Mouse (Mus musculus) midbrain, embryonic 15.5 days (tissue): ENCODE data around the gene Tmem165. TPM values are rescaled to one million over a fixed set of nuclear protein-coding genes. Genes with fewer than 3 reads are reported as not detected.

Experiments used
- ATAC-seq: fragments of 200-750 bp; cut with Nextera tagmentation; replicated peaks from 2 replicates; pipeline ENCODE4 v1.8.0; 2017; ENCODE audit warnings: moderate TSS enrichment
- H3K27ac ChIP-seq: fragments of 300-500 bp; sonication (generic); 2 replicates; pipeline ENCODE4 v1.5.1; 2015; ENCODE audit warnings: mild to moderate bottlenecking, inconsistent platforms
- H3K27me3 ChIP-seq: fragments of 300-500 bp; sonication (generic); replicated peaks from 2 replicates; pipeline ENCODE4 v1.6.1; 2015; ENCODE audit warnings: inconsistent platforms
- H3K36me3 ChIP-seq: fragments of 300-500 bp; sonication (generic); replicated peaks from 2 replicates; pipeline ENCODE4 v1.6.1; 2015; ENCODE audit warnings: inconsistent platforms
- H3K4me1 ChIP-seq: fragments of 300-500 bp; sonication (generic); 2 replicates; pipeline ENCODE4 v1.6.1; 2015; ENCODE audit warnings: inconsistent platforms
- H3K4me2 ChIP-seq: fragments of 300-500 bp; sonication (generic); 2 replicates; pipeline ENCODE4 v1.6.1; 2015; ENCODE audit warnings: inconsistent platforms, mild to moderate bottlenecking, moderate library complexity
- H3K4me3 ChIP-seq: fragments of 300-500 bp; sonication (generic); 2 replicates; pipeline ENCODE4 v1.5.1; 2015; ENCODE audit warnings: mild to moderate bottlenecking, inconsistent platforms
- H3K9ac ChIP-seq: fragments of 300-500 bp; sonication (generic); 2 replicates; pipeline ENCODE4 v1.6.1; 2015; ENCODE audit warnings: mild to moderate bottlenecking, inconsistent platforms
- H3K9me3 ChIP-seq: fragments of 300-500 bp; sonication (generic); 2 replicates; pipeline ENCODE4 v1.6.1; 2016; ENCODE audit warnings: inconsistent platforms
- WGBS: fragments of 180-500 bp; shearing (Covaris S2); methylation state at CpG from one replicate; pipeline ENCODE4 v1.1.7; 2015; ENCODE audit warnings: mixed read lengths; 5-methylcytosine and 5-hydroxymethylcytosine counted together
- polyA plus RNA-seq: library from polyadenylated mRNA; unstranded; fragments of >200 nt; fragmentation: Nextera tagmentation; extraction: Ambion mirVana; gene quantifications from 2 replicates; pipeline ENCODE4 v1.2.1, GENCODE M21; 2015

Tmem165 gene
- polyA plus RNA-seq, 1 experiment from 2014 or later = 42.2 TPM

DNA sequence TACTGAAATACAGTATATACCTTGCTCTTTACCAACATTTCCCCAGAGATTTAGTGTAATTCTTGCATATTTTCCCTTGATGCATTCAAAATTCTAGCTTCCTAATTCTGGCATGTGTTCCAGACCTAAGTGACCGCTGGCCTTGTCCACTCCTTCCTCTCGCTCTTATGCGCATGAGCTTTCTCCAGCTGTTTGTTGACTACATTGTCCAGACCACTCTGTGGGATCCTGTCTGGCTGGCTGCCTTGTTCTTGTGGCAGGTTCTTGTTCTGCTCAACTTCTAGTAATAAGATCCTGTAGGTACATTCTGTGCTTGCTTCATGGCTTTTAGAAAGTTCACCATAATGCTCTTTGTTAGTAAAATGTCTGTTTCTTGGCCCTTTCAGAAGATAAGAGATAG is 19.5 kb downstream of the Tmem165 start:
- peaks cover 14% of the 10 kb centered on the region; the same call in 1 of the 2 replicates for H3K36me3 ChIP-seq
- H3K4me3 ChIP-seq = no peak overlapping the region
- no peaks in the 10 kb centered on the region for H3K4me1 ChIP-seq
- H3K27me3 ChIP-seq = no peaks in the 10 kb centered on the region
- H3K27ac ChIP-seq = no peak overlapping the region
- H3K9ac ChIP-seq = no peak overlapping the region
- H3K4me2 ChIP-seq = no peak overlapping the region
- 95% methylated on average over 3 of the region's 3 CpGs for WGBS
- H3K9me3 ChIP-seq = no peaks in the 10 kb centered on the region
- ATAC-seq = no peak

DNA sequence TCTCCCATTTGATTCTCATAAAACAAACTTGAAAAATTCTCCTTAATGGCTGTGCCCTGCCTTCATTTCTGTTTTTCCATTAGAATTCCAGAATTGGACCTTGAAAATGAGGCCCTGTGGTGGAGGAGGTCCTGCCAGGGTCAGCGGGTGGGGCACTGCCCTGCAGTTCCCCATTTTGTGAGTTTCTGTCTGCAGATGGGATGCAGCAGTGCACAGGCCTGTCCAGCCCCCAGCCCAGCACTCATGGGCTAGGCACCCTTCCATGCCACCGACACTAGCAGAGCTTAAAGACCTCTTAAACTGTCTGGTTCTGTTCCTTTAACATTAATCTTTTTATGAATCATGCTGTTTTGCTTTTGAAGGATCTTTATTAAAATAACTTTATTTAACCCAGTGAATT is 22.2 kb downstream of the Tmem165 start:
- H3K4me2 ChIP-seq = no peak overlapping the region
- no peak for ATAC-seq
- no peak overlapping the region for H3K4me3 ChIP-seq
- H3K4me1 ChIP-seq = no peaks in the 10 kb centered on the region
- H3K9me3 ChIP-seq = no peaks in the 10 kb centered on the region
- H3K27me3 ChIP-seq = no peaks in the 10 kb centered on the region
- no peak overlapping the region for H3K9ac ChIP-seq
- no peak overlapping the region for H3K27ac ChIP-seq
- H3K36me3 ChIP-seq = peaks cover 16% of the 10 kb centered on the region; the same call in 1 of the 2 replicates
- WGBS = 98% methylated on average over 2 of the region's 2 CpGs

- H3K9ac ChIP-seq = no peak overlapping the region
- no peaks in the 10 kb centered on the region for H3K4me1 ChIP-seq
- no peak for ATAC-seq
- 93% methylated on average over 5 of the region's 5 CpGs for WGBS
- no peaks in the 10 kb centered on the region for H3K27me3 ChIP-seq
- no peak overlapping the region for H3K4me2 ChIP-seq
- H3K27ac ChIP-seq = no peak overlapping the region
- peaks cover 12% of the 10 kb centered on the region; the same call in 1 of the 2 replicates for H3K36me3 ChIP-seq
- no peaks in the 10 kb centered on the region for H3K9me3 ChIP-seq
- H3K4me3 ChIP-seq = no peak overlapping the region
Measured at GRCm38 (mm10) chr5:76208066-76208465, 24.4 kb downstream of the Tmem165 start.

- H3K36me3 ChIP-seq = peaks cover 6% of the 10 kb centered on the region; the same call in 1 of the 2 replicates
- no peak overlapping the region for H3K27ac ChIP-seq
- H3K4me1 ChIP-seq = no peaks in the 10 kb centered on the region
- ATAC-seq = no peak
- H3K4me3 ChIP-seq = no peak overlapping the region
- H3K4me2 ChIP-seq = no peak overlapping the region
- 84% methylated on average over 6 of the region's 6 CpGs for WGBS
- no peak overlapping the region for H3K9ac ChIP-seq
- no peaks in the 10 kb centered on the region for H3K27me3 ChIP-seq
- no peaks in the 10 kb centered on the region for H3K9me3 ChIP-seq
Measured at GRCm38 (mm10) chr5:76216691-76217090, 33.0 kb downstream of the Tmem165 start.

DNA sequence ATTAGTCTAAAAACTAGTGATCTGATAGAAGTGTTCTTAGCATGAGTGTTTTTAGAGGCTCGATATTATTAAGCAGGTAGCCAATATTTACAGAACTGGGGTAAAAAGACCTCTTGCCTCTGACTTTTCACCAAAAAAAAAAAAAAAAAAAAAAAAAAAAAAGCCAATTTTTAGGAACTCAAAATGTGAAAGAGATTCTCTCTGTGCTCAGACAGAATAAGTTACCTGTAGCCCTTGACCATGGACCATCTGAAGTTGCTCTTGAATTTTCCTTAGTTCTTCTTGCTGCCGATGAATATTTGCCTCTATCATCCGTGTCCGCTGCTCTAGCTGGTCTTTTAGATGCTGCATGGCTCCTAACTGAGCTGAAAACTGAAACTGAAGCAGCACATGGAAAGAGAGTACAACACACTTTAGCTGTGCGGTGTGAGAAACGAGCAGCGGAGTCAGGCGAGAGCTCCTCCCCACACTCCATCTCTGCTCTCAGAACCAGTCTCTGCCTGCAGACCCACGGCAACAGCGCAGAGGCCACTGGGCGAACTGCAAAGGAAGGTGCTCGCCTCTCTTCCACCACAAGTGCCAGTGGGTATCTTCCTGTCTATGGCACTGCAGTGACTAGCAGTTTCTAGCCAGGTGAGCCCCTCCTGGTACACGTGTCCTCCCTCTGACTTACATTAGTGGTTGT is 47.6 kb downstream of the Tmem165 start:
- Histone ChIP-seq H3K4me2 (no peak overlapping the region), H3K27me3 (no peaks in the 10 kb centered on the region), H3K36me3 (peaks cover 30% of the 10 kb centered on the region), H3K4me3 (no peak overlapping the region), H3K9ac (no peak overlapping the region), H3K27ac (no peak overlapping the region), H3K4me1 (no peaks in the 10 kb centered on the region), H3K9me3 (no peaks in the 10 kb centered on the region)
- no peak for ATAC-seq
- 91% methylated on average over 13 of the region's 13 CpGs for WGBS

GRCm38 (mm10) chr5:76243274-76243673 is 59.6 kb downstream of the Tmem165 start:
- no peak overlapping the region for H3K4me3 ChIP-seq
- no peak overlapping the region for H3K9ac ChIP-seq
- no peaks in the 10 kb centered on the region for H3K4me1 ChIP-seq
- 80% methylated on average over 3 of the region's 3 CpGs for WGBS
- peaks cover 11% of the 10 kb centered on the region for H3K36me3 ChIP-seq
- H3K9me3 ChIP-seq = no peaks in the 10 kb centered on the region
- H3K27me3 ChIP-seq = no peaks in the 10 kb centered on the region
- H3K4me2 ChIP-seq = no peak overlapping the region
- ATAC-seq = no peak
- H3K27ac ChIP-seq = no peak overlapping the region

DNA sequence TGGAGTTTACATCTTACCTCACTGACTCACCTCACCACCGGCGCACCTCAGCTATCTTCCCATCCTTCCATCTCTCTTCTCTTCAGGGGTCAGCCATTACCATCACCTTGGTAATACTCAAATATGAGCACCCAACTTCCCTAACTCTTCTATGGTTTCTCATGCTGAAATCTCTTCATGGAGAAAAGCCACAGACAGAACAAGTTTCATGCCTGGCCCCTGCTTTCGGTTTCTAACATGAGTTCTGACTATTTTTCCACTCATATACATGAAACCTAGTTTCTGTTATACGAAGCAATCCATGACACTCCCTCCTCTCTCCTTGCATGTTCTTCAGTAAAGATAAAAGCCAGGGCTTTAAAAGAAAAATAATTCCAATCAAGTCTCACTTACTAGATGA is 60.2 kb downstream of the Tmem165 start:
- 96% methylated on average over 4 of the region's 4 CpGs for WGBS
- ATAC-seq = no peak
- H3K36me3 ChIP-seq = peaks cover 11% of the 10 kb centered on the region
- no peaks in the 10 kb centered on the region for H3K9me3 ChIP-seq
- H3K27ac ChIP-seq = no peak overlapping the region
- H3K4me2 ChIP-seq = no peak overlapping the region
- no peak overlapping the region for H3K4me3 ChIP-seq
- H3K27me3 ChIP-seq = no peaks in the 10 kb centered on the region
- H3K4me1 ChIP-seq = no peaks in the 10 kb centered on the region
- H3K9ac ChIP-seq = no peak overlapping the region

GRCm38 (mm10) chr5:76244430-76244829 is 60.8 kb downstream of the Tmem165 start:
- no peaks in the 10 kb centered on the region for H3K9me3 ChIP-seq
- peaks cover 11% of the 10 kb centered on the region for H3K36me3 ChIP-seq
- no peaks in the 10 kb centered on the region for H3K4me1 ChIP-seq
- ATAC-seq = no peak
- H3K4me3 ChIP-seq = no peak overlapping the region
- H3K27ac ChIP-seq = no peak overlapping the region
- 95% methylated on average over 10 of the region's 10 CpGs for WGBS
- no peak overlapping the region for H3K4me2 ChIP-seq
- no peak overlapping the region for H3K9ac ChIP-seq
- H3K27me3 ChIP-seq = no peaks in the 10 kb centered on the region

- peaks cover 5% of the 10 kb centered on the region for H3K36me3 ChIP-seq
- WGBS = 94% methylated on average over 3 of the region's 3 CpGs
- H3K4me1 ChIP-seq = no peaks in the 10 kb centered on the region
- H3K4me3 ChIP-seq = no peak overlapping the region
- H3K9me3 ChIP-seq = no peaks in the 10 kb centered on the region
- H3K4me2 ChIP-seq = no peak overlapping the region
- no peaks in the 10 kb centered on the region for H3K27me3 ChIP-seq
- H3K9ac ChIP-seq = no peak overlapping the region
- no peak for ATAC-seq
- H3K27ac ChIP-seq = no peak overlapping the region
Measured at GRCm38 (mm10) chr5:76245419-76245818, 61.7 kb downstream of the Tmem165 start.

DNA sequence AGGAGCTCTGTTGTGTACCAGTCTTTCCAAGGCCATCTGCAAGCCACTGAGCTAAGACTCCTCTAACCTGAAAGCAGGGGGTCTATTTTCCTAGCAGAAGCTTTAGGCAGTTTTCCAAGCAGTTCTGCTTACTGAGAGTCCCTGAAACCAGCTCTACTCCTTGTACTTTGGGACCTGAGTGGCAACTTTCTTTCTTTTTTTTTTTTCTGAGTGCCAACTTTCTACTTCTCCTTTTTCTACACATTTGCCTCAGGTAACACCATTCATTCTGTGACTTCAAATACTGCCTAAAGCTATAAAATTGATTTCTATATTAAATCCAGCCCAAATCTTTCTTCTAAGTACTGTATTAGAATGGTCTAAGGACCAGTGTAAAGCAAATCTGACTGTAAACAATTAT is 62.9 kb downstream of the Tmem165 start:
- no peak for ATAC-seq
- Histone ChIP-seq H3K4me2 (no peak overlapping the region), H3K4me1 (no peaks in the 10 kb centered on the region), H3K4me3 (no peak overlapping the region), H3K36me3 (peaks cover 5% of the 10 kb centered on the region), H3K9me3 (no peaks in the 10 kb centered on the region), H3K9ac (no peak overlapping the region), H3K27me3 (no peaks in the 10 kb centered on the region), H3K27ac (no peak overlapping the region)

- no peak overlapping the region for H3K9ac ChIP-seq
- H3K27me3 ChIP-seq = no peaks in the 10 kb centered on the region
- no peak overlapping the region for H3K27ac ChIP-seq
- no peak overlapping the region for H3K4me3 ChIP-seq
- ATAC-seq = no peak
- no peak overlapping the region for H3K4me2 ChIP-seq
- H3K9me3 ChIP-seq = no peaks in the 10 kb centered on the region
- H3K4me1 ChIP-seq = no peaks in the 10 kb centered on the region
- WGBS = 93% methylated on average over 3 of the region's 3 CpGs
- no peaks in the 10 kb centered on the region for H3K36me3 ChIP-seq
Measured at GRCm38 (mm10) chr5:76250948-76251347, 67.3 kb downstream of the Tmem165 start.
